Mouse (Mus musculus): Measurements from ENCODE around the gene 1810013L24Rik. TPM values are rescaled to one million over a fixed set of nuclear protein-coding genes. Genes with fewer than 3 reads are reported as not detected.

Gene 1810013L24Rik
- total RNA-seq (2021): 10 to 100 TPM; 80.3 to 82.8 TPM
- long read RNA-seq, experiment 1, full-length matches to known transcripts: 7 of 11 reads
- long read RNA-seq, experiment 1, partial matches to known transcripts: 1 of 11 reads
- long read RNA-seq, experiment 1, other reads (novel, unspliced or antisense): 3 of 11 reads
- long read RNA-seq, experiment 2, full-length matches to known transcripts: 13 of 33 reads
- long read RNA-seq, experiment 2, partial matches to known transcripts: 13 of 33 reads
- long read RNA-seq, experiment 2, other reads (novel, unspliced or antisense): 7 of 33 reads

DNA sequence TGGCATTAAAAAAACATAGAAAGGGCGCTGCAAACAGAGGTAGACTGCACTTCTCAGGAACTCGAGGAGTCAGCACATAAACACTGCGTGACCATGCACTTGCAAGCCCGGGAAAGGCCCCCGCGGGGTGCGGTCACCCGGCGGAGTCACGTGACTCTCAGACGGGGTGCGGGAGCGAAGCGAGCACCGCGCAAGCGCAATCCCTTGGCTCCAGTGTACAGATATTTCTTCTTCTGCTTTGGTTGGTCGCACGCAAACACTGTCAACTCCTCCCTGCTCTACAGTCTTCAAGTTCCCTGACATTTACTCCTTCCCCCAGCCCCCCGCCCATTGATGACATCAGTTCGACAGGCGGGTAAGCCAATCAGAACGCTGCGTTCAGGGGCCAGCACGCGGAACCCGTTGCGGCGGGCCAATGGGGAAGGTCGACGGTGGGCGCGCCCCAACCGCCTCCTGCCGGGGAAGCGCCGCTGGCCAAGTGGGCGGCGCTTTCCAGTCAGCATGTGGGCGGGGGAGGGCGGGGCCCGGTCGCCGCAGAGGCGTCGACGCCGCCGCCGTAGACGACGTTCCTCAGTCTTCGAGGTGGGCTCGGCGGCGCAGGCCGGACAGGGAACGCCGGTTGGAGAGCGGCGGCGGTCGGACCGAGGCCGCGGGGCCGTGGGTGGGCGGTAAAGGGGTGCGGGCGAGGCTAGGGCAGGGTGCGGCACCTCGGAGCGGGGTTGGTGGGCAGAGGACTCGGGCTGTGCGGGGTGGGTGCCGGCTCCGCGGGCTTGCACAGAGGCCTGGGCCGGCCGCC lies at the start of gene 1810013L24Rik:
TSS of gene 1810013L24Rik (plus strand) at position 537 of the 796 bp plus-strand sequence.
- peak; percentile 89 to 95 for DNase-seq (ENCODE audit: low spot score in 2 of 2)

GRCm38 (mm10) chr16:8780187-8780586 lies 49.7 kb upstream of the 1810013L24Rik start:
- DNase-seq (ENCODE audit: low spot score in 2 of 2): no peak

DNA sequence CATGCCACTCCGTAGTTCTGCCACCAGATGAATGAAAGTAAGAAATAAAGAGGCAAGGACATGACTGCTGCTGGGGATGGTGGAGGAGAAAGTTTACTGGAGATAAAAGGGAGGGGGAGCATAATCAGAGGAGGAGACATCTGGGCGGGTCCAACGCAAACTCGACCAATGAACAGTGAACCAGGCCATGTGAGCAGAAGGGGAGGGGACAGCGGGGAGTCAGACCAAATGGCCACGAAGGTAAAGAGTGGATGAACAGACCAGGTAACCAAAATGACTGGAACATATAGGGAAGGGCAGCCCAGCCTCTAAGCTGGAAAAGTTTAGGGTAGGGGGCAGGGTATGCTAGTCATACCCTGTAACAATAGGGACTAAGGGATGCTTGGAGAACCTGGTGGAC lies 48.7 kb upstream of the 1810013L24Rik start:
- DNase-seq (ENCODE audit: low spot score in 2 of 2): no peak

GRCm38 (mm10) chr16:8781660-8782059 lies 48.2 kb upstream of the 1810013L24Rik start:
- no peak for DNase-seq (ENCODE audit: low spot score in 2 of 2)

DNA sequence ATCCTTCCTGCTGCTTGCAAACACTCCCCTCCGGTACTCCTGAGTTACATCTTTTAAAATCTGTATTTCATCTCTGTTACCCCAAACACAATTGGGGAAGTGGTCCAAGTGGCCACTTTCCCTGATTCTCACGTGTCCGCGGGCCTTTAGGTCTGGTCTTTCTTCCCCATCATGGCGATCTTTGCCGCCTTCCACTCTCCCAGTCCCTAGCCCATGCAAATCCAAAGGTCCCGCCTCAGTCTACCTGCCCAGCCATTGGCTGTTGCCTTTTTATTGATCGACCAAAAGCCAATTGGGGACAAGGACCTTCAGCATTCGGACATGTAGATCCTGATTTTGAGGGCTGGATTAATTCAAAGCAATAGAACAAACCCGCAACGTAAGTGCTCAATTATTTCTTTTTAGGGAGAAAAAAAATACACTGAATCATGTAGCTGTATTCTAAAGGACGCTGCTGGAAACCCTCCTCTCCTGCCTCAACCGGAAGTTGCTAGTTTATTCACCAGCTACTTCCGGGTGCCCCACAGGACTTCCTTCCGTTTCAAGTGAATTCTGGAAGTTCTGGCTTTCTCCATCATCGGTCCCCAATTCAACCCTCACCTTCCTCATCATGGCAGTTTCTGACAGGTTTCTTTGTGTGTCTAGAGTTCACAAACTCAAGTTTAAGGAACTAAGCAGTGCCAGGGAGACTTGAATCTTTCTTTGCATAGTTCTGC lies 46.5 kb upstream of the 1810013L24Rik start:
- DNase-seq (ENCODE audit: low spot score in 2 of 2): no peak

GRCm38 (mm10) chr16:8784753-8785152 lies 45.1 kb upstream of the 1810013L24Rik start:
- DNase-seq (ENCODE audit: low spot score in 2 of 2): peak in 1 of 2 experiments; percentile 15

DNA sequence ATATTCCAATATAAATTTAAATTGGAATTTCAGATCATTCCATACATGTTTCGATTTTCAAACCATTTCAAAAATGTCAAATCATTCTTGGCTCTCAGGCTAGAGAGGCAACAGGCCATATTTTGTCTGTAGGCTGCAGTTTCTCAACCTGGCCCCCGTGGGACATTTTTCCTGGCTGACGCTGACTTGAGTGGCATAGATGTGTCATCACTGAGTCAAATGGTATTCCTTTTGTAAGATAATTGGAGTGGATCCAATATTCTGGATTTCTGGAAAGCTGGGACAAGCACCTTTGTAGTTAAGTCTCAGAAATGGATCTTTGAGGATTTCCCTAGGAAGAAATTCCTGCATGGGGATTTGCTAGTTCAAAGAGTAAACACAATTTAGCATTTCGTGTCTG lies 39.0 kb upstream of the 1810013L24Rik start:
- no peak for DNase-seq (ENCODE audit: low spot score in 2 of 2)

GRCm38 (mm10) chr16:8791949-8792557 lies 37.8 kb upstream of the 1810013L24Rik start, which contains the start of gene Usp7:
TSS of gene Usp7 (minus strand) at chr16:8792308.
- DNase-seq (ENCODE audit: low spot score in 2 of 2): no peak

GRCm38 (mm10) chr16:8794952-8795351 lies 34.9 kb upstream of the 1810013L24Rik start:
- DNase-seq (ENCODE audit: low spot score in 2 of 2): no peak

GRCm38 (mm10) chr16:8795906-8796305 lies 34.0 kb upstream of the 1810013L24Rik start:
- DNase-seq (ENCODE audit: low spot score in 2 of 2): no peak

- no peak for DNase-seq (ENCODE audit: low spot score in 2 of 2)
Measured at GRCm38 (mm10) chr16:8806703-8807102, 23.2 kb upstream of the 1810013L24Rik start.

GRCm38 (mm10) chr16:8810399-8811127 lies 19.3 kb upstream of the 1810013L24Rik start:
- DNase-seq (ENCODE audit: low spot score in 2 of 2): peak in 1 of 2 experiments; percentile 15

- no peak for DNase-seq (ENCODE audit: low spot score in 2 of 2)
Measured at GRCm38 (mm10) chr16:8817872-8818271, 12.0 kb upstream of the 1810013L24Rik start.

GRCm38 (mm10) chr16:8821429-8821828 lies 8.5 kb upstream of the 1810013L24Rik start:
- no peak for DNase-seq (ENCODE audit: low spot score in 2 of 2)

GRCm38 (mm10) chr16:8822586-8822985 lies 7.3 kb upstream of the 1810013L24Rik start:
- DNase-seq (ENCODE audit: low spot score in 2 of 2): no peak

GRCm38 (mm10) chr16:8823661-8824060 lies 6.2 kb upstream of the 1810013L24Rik start:
- no peak for DNase-seq (ENCODE audit: low spot score in 2 of 2)

DNA sequence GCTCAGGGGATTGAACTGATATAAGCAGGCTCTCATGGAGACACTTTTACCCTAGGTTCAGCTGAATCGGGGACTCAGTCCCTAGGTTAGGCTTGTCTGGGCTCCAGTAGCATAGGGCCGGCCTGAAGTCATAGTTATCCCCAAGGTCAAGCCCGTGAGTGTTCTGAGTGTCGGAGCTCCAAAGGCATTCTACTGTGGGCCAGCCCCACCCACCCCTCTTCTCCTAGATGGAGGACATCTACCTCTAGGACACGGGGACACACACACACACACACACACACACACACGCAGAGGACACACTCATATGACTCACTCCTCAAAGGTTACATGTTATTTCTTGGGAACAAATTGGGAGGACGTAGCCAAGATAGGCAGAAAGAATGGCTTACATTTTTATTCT lies 2.5 kb upstream of the 1810013L24Rik start:
- DNase-seq (ENCODE audit: low spot score in 2 of 2): no peak

DNA sequence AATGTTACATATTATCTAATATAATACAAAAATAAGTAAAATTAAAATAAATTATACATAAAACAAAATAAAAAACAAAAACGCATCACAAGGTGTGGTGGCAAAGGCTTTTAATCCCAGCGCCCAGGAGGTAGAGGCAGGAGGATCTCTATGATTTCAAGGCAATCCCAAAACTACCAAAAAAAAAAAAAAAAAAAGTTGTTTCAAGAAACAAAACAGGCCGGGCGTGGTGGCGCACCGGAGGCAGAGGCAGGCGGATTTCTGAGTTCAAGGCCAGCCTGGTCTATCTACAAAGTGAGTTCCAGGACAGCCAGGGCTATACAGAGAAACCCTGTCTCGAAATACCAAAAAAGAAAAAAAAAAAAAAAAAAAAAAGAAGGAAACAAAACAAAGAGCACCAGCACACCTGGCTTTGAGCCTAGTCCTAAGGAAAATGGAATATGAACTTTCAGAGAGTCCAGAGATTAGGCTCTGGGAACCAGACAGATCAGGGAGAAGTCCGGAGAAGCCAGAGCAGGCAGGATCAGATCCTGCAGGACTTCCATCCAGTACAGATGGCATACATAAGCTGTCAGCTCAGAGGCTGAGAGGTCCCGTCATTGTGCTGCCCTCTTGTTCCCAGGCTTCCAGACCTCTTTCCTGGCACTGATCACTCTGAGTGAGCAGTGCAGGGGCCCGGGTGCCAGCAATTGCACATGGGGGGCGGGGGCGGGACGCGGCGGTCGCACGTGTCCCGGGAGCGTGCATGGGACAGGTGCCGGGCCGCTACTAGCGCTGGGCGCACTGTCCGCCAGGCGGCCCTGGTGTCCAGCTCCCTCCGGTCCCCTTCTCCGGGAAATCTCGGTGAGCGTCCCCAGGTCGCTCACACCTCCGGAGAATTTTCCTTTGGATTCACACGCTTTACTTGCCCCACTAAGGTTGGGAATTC lies 1.0 kb upstream of the 1810013L24Rik start:
- DNase-seq (ENCODE audit: low spot score in 2 of 2): peak in 1 of 2 experiments; percentile 27

DNA sequence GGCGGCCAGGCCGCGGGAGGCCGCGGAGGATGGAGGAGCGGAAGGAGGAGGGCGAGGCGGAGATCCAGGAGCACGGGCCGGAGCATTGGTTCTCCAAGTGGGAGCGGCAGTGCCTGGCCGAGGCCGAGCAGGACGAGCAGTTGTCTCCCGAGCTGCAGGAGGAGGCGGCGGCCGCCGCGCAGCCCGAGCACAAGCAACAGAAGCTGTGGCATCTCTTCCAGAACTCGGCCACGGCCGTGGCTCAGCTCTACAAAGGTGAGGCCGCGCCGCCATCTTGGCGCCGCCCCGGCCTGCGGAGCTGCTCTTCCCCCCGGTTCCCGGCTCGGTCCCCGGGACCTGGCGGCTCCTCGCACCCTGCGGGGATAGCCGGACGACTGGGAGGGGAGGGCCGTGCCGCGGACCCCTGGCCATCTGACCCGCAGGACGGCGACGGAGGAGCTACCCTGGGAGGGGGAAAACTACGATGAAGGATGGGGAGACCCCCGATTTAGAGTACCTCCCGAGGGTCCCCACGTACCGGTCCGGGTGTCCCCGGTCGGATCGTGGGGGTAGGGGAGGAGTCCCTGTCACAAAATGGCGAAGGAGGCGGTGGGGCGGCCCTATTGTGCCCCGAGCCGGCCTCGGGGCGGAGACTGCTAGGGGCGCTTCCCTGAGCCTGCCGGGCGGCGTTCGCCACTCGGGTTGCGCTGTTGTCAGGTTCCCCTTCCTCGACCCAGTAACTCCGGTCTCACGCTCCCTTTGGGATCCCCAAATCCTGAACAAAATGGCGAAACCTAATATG lies 721 bp downstream of the 1810013L24Rik start:
- DNase-seq (ENCODE audit: low spot score in 2 of 2): peak; percentile 54 to 58

Measured in adrenal gland, postnatal 4 days (tissue).